Mouse (Mus musculus) monocyte, adult 5-6 weeks (primary cell): ENCODE measurements around the gene Slc9a9. TPM values are rescaled to one million over a fixed set of nuclear protein-coding genes. Genes with fewer than 3 reads are reported as not detected.

Experiments
- ATAC-seq: fragments of 153-309, 156-312 bp; replicated peaks from 2 replicates; pipeline ENCODE4 v1.8.0; 2017; ENCODE audit warnings: mild to moderate bottlenecking; ENCODE audit not compliant: low TSS enrichment, insufficient number of reproducible peaks, severe bottlenecking, poor library complexity, low FRiP score
- total RNA-seq: library from RNA; stranded (forward); fragments of 200-1000, 200-491, 200-594 nt; gene quantifications from 3 replicates; pipeline ENCODE4 v1.2.3, GENCODE M21; 2017

Slc9a9 gene
- total RNA-seq, 1 experiment from 2014 or later, result 49.1 TPM

DNA sequence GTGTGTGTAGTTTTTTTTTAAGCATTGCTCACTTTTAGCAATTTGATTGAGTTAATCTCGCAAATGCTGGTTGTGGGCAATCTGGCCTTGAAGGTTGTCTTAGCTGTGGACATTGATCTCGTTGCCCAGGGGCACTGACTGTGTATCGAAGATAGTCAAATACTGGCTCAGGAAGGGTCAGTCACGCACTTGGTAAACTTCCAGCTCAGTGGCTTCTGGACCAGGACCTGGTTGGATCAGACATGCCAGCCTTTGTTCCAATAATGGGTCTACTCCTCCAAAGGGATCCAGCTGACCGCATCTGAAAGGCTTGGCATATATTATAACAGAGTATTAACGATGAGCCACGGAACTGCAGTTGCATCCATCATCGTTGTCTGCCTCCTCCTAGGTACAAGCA, 489.2 kb downstream of the Slc9a9 start:
- ATAC-seq, result no peak

- ATAC-seq, result no peak
Observed at GRCm38 (mm10) chr9:95160575-95161300, 491.0 kb downstream of the Slc9a9 start.

GRCm38 (mm10) chr9:95161699-95162098, 492.0 kb downstream of the Slc9a9 start:
- no peak for ATAC-seq

DNA sequence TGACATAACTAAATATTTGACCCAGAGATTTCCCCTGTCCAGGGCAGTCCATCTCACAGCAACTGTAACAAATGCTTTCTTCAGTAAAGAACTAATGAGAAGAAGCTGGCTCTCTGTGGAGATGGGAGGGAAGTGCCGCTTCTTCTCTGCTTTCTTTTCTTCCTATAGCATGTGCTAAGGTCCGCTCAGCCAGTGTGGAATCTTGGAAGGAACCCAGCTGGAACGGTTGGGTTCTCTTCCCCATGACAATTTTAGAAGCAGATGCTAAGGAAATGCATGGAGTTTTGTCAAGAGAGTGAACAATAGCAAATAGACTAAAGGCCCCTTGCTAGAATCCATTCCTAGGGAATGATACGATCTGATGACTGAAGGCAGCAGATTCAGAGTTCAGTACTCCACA, 496.5 kb downstream of the Slc9a9 start:
- ATAC-seq, result no peak

GRCm38 (mm10) chr9:95167806-95168205, 498.1 kb downstream of the Slc9a9 start:
- no peak for ATAC-seq

GRCm38 (mm10) chr9:95168487-95169008, 498.8 kb downstream of the Slc9a9 start:
- no peak for ATAC-seq

DNA sequence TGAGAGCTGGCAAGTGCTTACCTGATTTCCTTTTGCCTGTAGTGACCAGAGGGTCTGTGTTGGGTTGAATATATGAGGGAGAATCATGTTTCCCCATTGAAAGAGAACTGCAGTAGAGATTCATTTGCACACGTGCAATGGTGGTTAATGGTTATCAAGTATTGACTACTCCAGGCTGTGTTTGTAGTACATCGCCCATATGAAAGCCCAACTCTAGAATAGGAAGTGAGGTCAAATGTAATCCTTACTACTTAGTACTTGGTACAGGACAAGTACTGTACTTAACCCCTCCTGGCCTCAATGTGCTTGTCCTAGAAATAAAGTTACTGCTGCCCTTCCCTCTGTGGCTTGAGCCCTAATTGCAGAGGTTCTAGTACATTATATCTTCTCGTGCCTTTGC, 508.5 kb downstream of the Slc9a9 start:
- no peak for ATAC-seq

DNA sequence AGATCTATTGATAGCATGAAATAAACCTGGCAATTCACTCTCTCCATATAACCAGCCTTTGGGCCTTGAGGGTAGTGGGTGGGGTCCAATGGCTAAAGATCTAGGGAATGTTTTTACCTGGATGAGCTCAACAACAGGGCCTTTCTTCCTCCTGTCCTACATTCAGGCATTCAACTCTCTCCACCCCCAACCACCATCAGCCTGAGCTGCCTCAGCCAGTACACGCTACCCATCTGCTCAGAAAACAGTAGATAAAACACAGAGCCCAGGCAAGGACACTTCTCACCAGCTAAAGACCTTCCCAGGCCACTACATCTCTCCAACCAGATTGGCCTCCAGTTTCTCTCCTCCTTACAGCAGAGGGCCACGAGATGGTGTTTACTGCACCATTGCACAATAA, 510.3 kb downstream of the Slc9a9 start:
- no peak for ATAC-seq

DNA sequence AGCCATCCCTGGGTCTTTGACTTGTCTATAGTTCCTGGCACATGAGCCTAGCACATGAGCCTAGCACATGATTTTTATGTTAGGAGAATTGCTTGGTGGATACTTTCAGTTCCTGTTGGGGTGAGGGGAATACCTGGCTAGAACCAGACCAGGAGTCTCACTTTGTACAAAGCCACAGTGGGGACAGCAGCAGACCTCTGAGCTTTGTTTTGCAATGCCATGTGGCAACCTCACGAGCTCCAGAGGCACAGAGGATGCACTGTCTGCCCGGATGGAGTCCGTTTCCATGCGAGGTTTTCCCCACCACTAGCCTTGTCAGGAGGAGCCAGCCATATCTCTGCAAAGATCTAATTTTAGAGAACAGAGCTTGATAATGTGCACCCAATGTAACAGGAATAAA, 510.9 kb downstream of the Slc9a9 start:
- no peak for ATAC-seq

- ATAC-seq, result no peak
Observed at GRCm38 (mm10) chr9:95181241-95182043, 511.7 kb downstream of the Slc9a9 start.

GRCm38 (mm10) chr9:95182272-95182671, 512.6 kb downstream of the Slc9a9 start:
- ATAC-seq, result no peak

- ATAC-seq, result no peak
Observed at GRCm38 (mm10) chr9:95184453-95184852, 514.7 kb downstream of the Slc9a9 start.

- no peak for ATAC-seq
Observed at GRCm38 (mm10) chr9:95185840-95186239, 516.1 kb downstream of the Slc9a9 start.

DNA sequence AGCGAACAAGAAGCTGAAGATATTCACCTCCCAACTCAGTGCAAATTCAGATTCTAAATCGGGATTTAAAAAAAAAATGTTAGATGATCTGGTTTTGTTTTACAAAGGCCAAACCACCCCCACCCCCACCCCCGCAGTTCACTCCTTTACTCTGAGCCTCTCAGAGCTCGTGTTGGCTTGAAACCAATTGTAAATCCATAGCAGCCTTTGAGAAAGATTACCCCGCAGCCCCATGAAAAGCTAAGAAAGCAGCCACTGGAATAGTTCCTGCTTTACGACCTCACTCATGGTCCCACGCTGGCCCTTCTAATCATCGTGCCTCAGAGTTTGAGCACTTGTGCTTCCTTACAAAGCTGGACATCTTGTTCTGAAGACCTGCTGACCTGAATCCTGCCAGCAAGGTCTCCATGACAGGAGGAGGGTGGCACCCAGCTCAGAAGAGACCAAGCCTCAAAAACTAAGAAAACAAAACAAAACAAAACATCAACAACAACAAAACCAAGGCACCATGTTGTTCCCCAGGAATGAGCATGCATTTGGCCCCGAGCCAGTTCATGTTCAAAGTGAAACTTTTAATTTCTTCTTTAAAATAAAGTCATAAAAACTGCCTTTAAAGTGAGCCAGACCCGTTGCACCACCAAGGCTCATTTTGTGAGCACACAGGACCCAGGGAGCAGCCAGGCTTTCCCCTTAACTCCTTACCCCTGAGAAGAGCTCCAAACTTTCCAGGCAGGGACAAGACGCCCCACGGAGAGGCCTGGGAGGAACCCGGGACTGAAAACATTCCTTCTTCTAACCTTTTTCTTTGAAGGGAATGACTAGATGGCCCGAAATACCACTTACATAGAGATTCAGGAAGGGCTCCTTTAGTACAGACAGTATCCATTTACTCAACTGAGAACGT, 516.9 kb downstream of the Slc9a9 start:
- ATAC-seq, result no peak

DNA sequence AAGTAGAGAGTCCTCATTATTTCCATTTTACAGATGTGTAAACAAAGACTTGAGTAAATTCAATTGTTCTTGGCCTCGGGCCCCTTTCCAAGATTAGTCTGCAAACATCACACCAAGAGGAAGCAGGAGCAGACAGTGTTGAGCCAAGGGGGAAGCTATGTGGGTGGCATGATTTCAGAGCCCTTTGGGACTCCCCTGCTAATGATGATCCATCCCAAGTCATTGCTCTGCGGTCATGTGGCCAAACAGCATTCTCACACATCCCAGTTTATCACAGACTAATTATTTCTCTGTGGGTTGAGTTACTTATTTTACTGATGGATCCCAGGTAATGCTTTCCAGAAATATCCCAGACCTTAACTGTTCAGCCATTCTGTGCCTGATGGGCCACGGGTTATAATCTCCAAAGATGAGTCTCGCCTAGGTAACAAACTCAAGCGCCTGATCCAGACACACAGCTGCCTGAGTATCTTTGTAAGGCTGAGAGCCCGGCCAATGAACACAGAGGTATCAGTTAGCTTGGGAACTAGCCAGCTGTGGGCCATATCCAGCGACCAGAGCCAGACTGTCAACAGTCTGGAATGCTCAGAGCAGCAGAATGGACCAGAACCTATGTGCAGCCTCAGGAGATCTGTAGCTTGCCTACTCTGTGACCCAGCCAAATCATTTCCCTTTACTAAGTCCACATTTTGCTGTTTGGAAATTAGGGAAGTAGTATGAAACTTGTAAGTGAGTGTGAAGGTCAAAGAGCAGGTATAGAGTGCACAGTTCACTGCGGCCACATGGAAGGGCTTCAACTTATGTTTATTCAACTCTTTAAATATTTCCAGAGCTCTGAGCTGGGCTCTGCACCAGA, 518.9 kb downstream of the Slc9a9 start:
- no peak for ATAC-seq

DNA sequence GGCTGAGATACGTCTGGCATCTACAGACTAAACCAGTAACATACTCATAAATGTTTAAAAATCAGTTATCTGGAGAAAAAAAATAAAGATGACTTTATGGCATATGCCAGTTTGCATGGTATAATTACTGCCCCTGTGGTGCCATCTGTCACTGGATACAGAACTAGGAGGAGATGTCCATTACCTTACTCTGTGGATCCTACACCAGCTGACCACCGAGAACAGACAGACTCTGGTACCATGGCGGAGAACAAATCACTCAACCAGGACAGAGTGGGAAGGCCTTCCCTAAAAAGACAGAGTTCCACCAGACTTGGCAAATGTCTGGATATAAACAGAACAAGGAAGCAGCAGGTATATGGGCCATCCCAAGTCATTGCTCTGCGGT, 519.5 kb downstream of the Slc9a9 start:
- no peak for ATAC-seq

GRCm38 (mm10) chr9:95191442-95191841, 521.7 kb downstream of the Slc9a9 start:
- no peak for ATAC-seq

GRCm38 (mm10) chr9:95192901-95193532, 523.3 kb downstream of the Slc9a9 start:
- no peak for ATAC-seq
